Mouse (Mus musculus) liver, embryonic 11.5 days (tissue): Measurements from ENCODE around the gene Epha4. TPM values are rescaled to one million over a fixed set of nuclear protein-coding genes. Genes with fewer than 3 reads are reported as not detected.

Source experiments
- ATAC-seq: fragments of 200-750 bp; cut with Nextera tagmentation; replicated peaks from 2 replicates; pipeline ENCODE4 v1.8.0; 2017; ENCODE audit warnings: moderate number of reproducible peaks, mild to moderate bottlenecking, moderate TSS enrichment, moderate library complexity; ENCODE audit not compliant: low FRiP score
- DNase-seq: peaks from one replicate; pipeline ENCODE4 v3.0.0-alpha.2; 2017; ENCODE audit warnings: low spot score
- H3K27ac ChIP-seq: fragments of 300-500 bp; sonication (generic); 2 replicates; pipeline ENCODE4 v1.5.1; 2014; ENCODE audit warnings: mild to moderate bottlenecking, low read depth, low read length, control low read depth
- H3K27me3 ChIP-seq: fragments of 300-500 bp; sonication (generic); replicated peaks from 2 replicates; pipeline ENCODE4 v1.6.1; 2014; ENCODE audit warnings: low read length, mixed read lengths; ENCODE audit not compliant: control insufficient read depth, insufficient read depth
- H3K36me3 ChIP-seq: fragments of 300-500 bp; sonication (generic); 2 replicates; pipeline ENCODE4 v1.6.1; 2014; ENCODE audit warnings: mild to moderate bottlenecking, low read length, moderate library complexity, mixed read lengths; ENCODE audit not compliant: control insufficient read depth, insufficient read depth
- H3K4me1 ChIP-seq: fragments of 300-500 bp; sonication (generic); replicated peaks from 2 replicates; pipeline ENCODE4 v1.6.1; 2014; ENCODE audit warnings: low read length, mixed read lengths; ENCODE audit not compliant: control insufficient read depth, insufficient read depth
- H3K4me2 ChIP-seq: fragments of 300-500 bp; sonication (generic); 2 replicates; pipeline ENCODE4 v1.6.1; 2014; ENCODE audit warnings: mild to moderate bottlenecking, control low read depth, moderate library complexity
- H3K4me3 ChIP-seq: fragments of 300-500 bp; sonication (generic); 2 replicates; pipeline ENCODE4 v1.5.1; 2014; ENCODE audit warnings: low read depth, low read length, control low read depth
- H3K9ac ChIP-seq: fragments of 300-500 bp; sonication (generic); 2 replicates; pipeline ENCODE4 v1.6.1; 2014; ENCODE audit warnings: low read depth, low read length, control low read depth
- H3K9me3 ChIP-seq: fragments of 300-500 bp; sonication (generic); 2 replicates; pipeline ENCODE4 v1.6.1; 2016; ENCODE audit warnings: low read length, inconsistent platforms, mixed read lengths; ENCODE audit not compliant: control insufficient read depth
- WGBS: fragments of 180-500 bp; shearing (Covaris S2); extraction: QIAGEN DNeasy Blood & Tissue Kit; methylation state at CpG from one replicate; pipeline ENCODE4 v1.1.7; 2014; 5-methylcytosine and 5-hydroxymethylcytosine counted together
- polyA plus RNA-seq: library from polyadenylated mRNA; unstranded; fragments of >200 nt; fragmentation: Nextera tagmentation; extraction: Ambion mirVana; gene quantifications from 2 replicates; pipeline ENCODE4 v1.2.1, GENCODE M21; 2014

The Epha4 gene
- polyA plus RNA-seq, 1 experiment from 2014 or later, result 5.6 TPM

DNA sequence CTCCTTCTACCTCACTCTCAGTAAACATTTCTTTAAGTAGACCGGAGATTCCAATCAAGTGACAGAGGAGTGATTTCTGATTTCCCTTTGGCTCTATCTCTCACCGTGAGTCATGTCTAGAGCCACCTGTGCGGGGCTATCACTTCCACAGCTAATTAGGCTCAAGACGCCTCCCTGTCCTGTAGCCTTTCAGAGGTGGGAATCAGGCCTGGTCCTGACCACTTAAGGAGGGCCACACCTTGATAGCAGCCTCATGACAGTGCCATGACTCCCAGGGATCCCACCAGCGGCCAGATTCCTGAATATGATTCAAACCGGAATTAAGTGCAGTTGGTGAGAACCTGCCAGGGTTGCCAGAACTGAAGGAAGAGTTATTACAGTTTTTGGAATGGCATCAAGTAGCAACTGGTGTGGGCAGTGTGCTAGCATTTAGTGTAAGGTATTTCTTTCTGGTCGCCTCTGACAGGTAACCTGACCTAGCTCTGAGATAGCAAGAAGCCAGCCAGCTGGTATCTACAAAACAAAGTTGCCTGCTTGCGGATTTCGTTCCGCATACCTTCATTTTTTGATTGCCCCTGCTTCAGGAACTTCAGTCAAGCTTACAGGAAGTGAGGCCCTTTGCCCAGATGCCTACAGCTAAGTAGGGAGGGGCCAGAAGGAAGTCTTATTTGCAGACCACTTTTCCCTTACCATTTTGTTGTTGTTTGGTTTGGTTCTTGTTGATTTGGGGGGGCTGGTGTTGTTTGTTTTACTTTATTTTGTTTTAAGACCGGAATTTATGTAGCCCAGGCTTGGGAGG is 53.9 kb downstream of the Epha4 start:
- Histone ChIP-seq H3K4me1 (no peaks in the 10 kb centered on the region; the same call in 1 of the 2 replicates), H3K36me3 (no peaks in the 10 kb centered on the region), H3K4me2 (no peak overlapping the region), H3K9ac (no peak overlapping the region), H3K9me3 (no peaks in the 10 kb centered on the region), H3K4me3 (no peak overlapping the region), H3K27ac (no peak overlapping the region), H3K27me3 (no peaks in the 10 kb centered on the region)
- 63% methylated on average over 11 of the region's 11 CpGs for WGBS
- no peak for DNase-seq
- no peak for ATAC-seq

DNA sequence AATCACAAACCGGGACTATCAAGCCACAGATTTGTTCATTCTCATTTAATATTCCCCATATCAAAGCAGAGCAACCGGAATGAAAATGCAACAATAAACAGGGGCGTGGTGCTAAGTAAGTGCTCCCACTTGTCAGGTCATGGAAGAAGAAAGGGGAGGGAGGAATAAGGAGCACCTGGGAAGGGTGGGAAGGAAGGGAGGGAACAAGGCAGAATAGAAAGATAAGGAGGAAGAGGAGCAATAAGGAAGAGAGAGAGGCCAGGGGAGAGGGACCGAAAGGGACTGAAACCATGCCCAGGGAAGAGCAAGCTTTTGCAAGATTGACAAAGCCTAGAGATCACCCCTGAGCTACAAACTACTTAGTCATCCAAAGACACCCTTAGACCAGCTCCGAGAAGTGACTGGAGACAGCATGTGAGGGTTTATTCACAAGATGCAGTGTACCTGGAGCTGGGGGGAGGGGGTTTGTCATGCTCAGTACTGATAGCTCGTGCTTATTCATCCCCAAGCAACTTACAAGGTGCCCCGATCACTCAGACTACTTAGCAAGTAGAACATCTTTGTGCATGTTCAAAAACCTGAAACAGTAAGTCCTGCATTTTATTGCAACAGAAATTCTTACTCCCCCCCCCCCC is 56.0 kb downstream of the Epha4 start:
- H3K4me2 ChIP-seq, result no peak overlapping the region
- no peaks in the 10 kb centered on the region; the same call in 1 of the 2 replicates for H3K4me1 ChIP-seq
- H3K4me3 ChIP-seq, result no peak overlapping the region
- ATAC-seq, result no peak
- no peaks in the 10 kb centered on the region for H3K36me3 ChIP-seq
- no peaks in the 10 kb centered on the region for H3K27me3 ChIP-seq
- H3K27ac ChIP-seq, result no peak overlapping the region
- 76% methylated on average over 7 of the region's 7 CpGs for WGBS
- no peak for DNase-seq
- no peaks in the 10 kb centered on the region for H3K9me3 ChIP-seq
- no peak overlapping the region for H3K9ac ChIP-seq

DNA sequence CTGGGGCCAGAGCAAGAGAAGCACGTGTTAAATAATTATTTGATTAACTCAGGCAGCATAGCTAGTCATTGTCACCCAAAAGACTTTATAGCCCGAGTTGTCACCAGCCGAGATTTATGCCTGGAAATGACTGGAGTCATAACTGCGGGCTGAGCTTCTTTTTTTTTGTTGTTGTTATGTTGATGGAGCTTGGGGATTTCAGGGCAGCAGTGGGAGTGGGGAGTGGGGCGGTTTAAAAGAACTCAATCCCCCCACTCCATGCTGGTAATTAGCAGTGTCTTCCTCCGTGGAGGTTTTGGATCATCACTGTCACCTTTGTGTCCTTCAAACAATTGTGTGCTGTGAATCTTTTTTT is 57.5 kb downstream of the Epha4 start:
- H3K4me3 ChIP-seq, result no peak overlapping the region
- H3K4me2 ChIP-seq, result no peak overlapping the region
- no peaks in the 10 kb centered on the region for H3K36me3 ChIP-seq
- H3K4me1 ChIP-seq, result no peaks in the 10 kb centered on the region; the same call in 1 of the 2 replicates
- H3K9me3 ChIP-seq, result no peaks in the 10 kb centered on the region
- 62% methylated on average over 6 of the region's 6 CpGs for WGBS
- ATAC-seq (no peak), DNase-seq (no peak)
- no peaks in the 10 kb centered on the region for H3K27me3 ChIP-seq
- H3K27ac ChIP-seq, result no peak overlapping the region
- H3K9ac ChIP-seq, result no peak overlapping the region

DNA sequence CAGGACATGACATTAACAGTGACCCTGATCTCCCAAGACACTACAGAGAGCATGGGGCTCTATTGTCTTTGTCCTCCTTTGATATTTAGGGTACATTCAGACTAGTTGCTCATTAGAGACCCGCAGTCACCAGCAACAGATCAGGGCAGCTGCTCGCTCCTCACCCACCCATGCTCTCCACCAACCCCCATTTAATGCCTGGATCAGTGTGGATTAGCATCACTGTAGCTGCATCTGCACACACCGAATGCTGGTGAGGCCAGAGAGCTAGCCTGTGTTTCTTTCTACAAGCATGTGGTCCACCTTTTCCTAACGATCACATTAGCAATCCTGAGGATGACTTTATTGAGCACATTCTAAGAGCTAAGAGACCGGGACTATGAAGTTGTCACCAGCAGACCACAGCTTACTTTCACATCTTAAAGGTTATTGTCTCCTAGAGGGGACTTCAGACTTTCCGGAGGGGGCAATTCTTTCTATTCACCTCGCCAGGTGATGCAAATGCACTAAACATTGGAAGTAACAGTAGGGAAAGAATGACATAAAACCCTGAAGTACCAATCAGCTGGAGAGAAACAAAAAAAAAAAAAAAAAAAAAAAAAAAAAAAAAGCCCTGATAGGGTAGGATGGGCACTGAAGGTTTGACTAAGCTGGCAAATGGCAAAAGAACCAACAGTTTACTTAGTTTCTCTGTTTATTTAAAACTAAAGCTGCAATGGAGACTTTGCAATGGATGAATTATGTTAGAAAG is 58.0 kb downstream of the Epha4 start:
- Histone ChIP-seq H3K9me3 (no peaks in the 10 kb centered on the region), H3K4me3 (no peak overlapping the region), H3K4me2 (no peak overlapping the region), H3K27me3 (no peaks in the 10 kb centered on the region), H3K27ac (no peak overlapping the region), H3K36me3 (no peaks in the 10 kb centered on the region), H3K9ac (no peak overlapping the region), H3K4me1 (no peaks in the 10 kb centered on the region; the same call in 1 of the 2 replicates)
- 75% methylated on average over 7 of the region's 7 CpGs for WGBS
- ATAC-seq, result no peak
- DNase-seq, result no peak

DNA sequence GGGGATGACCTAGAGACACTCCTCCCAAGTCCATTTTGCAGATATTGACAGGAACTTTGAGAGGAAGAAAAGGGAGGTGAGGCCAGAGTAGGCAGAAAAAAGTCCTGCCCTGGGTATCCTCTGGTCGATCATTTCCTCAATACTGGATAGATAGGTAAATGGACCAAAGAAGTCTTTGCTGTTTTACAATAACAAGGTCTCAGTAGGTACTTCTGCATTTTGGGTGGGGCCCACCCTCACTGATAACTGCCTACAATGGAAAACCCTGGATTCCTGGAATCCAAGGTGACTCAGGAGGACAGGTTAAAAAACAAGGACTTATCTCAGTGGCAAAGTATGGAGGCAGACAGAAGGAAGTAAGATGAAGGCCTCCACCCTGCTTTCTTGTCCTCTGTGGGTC is 61.1 kb downstream of the Epha4 start:
- ATAC-seq, result no peak
- no peak overlapping the region for H3K9ac ChIP-seq
- H3K9me3 ChIP-seq, result no peaks in the 10 kb centered on the region
- H3K27me3 ChIP-seq, result no peaks in the 10 kb centered on the region
- H3K4me3 ChIP-seq, result no peak overlapping the region
- no peak for DNase-seq
- no peaks in the 10 kb centered on the region for H3K36me3 ChIP-seq
- WGBS, result 63% methylated on average over 1 of the region's 1 CpGs
- no peak overlapping the region for H3K27ac ChIP-seq
- no peaks in the 10 kb centered on the region for H3K4me1 ChIP-seq
- H3K4me2 ChIP-seq, result no peak overlapping the region

DNA sequence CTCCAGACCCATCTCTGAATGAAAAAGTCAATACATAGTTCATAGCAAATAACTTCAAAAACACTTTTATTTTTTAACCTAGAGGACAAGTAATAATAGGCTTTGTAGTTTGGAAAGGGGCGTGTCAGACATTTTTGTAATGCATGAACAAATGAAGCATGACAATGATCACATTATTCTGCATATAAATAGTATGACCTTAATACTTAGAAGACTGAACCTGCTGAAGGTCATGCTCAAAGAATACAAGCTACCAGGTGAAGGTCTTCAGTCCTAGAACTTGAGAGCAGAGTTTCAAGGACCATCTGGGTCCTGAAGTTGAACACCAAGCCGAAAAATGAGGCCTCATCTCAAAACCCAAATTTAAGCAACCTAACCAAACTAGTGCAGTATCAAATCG is 62.2 kb downstream of the Epha4 start:
- Histone ChIP-seq H3K4me3 (no peak overlapping the region), H3K9ac (no peak overlapping the region), H3K4me1 (no peaks in the 10 kb centered on the region), H3K36me3 (no peaks in the 10 kb centered on the region), H3K27me3 (no peaks in the 10 kb centered on the region), H3K27ac (no peak overlapping the region), H3K4me2 (no peak overlapping the region), H3K9me3 (no peaks in the 10 kb centered on the region)
- no peak for ATAC-seq
- whole genome bisulfite sequencing, result 78% methylated on average over 3 of the region's 3 CpGs
- no peak for DNase-seq

DNA sequence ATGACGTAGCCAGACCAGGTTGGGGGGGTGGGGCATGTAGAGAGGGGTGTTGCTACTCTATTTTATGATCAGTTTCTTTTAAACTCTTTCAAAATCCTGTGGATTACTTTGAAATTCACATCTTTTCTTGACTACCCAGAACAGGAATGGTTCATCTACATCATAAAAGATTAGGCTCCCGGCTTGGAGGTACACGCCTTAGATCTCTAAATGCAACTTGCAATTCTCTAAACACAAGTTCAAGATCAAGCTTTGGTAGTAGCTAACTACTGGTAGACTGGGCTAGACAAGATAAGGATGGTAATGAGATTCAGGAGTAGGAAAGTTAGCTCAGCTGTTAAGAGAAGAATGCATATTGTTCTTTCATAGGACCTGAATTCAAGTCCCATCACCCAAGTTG is 63.3 kb downstream of the Epha4 start:
- ATAC-seq, result no peak
- Histone ChIP-seq H3K4me1 (no peaks in the 10 kb centered on the region), H3K9me3 (no peaks in the 10 kb centered on the region), H3K36me3 (no peaks in the 10 kb centered on the region), H3K4me3 (no peak overlapping the region), H3K27ac (no peak overlapping the region), H3K9ac (no peak overlapping the region), H3K27me3 (no peaks in the 10 kb centered on the region), H3K4me2 (no peak overlapping the region)
- WGBS, result 74% methylated on average over 3 of the region's 3 CpGs
- no peak for DNase-seq

DNA sequence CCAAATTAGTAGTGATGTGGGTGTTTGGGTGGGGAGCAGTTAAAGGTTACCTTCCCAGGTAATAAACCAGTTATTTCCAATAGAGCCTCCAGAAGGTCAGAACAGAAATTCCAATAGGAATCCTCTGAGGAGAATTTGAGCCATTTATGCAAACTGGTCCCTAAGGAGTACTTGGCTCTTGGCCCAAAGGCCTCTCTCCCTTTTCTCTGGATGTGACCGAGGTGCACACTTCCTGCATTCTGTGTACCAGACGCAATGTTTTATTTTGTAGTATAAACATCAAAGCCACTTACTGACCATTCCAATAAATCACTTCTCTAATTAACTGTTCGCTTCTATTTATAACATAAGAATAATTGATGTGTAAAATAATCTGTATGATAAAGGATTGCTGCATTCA is 64.7 kb downstream of the Epha4 start:
- Histone ChIP-seq H3K9ac (no peak overlapping the region), H3K27me3 (no peaks in the 10 kb centered on the region), H3K36me3 (no peaks in the 10 kb centered on the region), H3K4me3 (no peak overlapping the region), H3K9me3 (no peaks in the 10 kb centered on the region), H3K4me2 (no peak overlapping the region), H3K27ac (no peak overlapping the region), H3K4me1 (no peaks in the 10 kb centered on the region)
- WGBS, result 75% methylated on average over 3 of the region's 3 CpGs
- DNase-seq (no peak), ATAC-seq (no peak)
